Mouse (Mus musculus): ENCODE results near the gene Sugp1.

Sugp1 gene

DNA sequence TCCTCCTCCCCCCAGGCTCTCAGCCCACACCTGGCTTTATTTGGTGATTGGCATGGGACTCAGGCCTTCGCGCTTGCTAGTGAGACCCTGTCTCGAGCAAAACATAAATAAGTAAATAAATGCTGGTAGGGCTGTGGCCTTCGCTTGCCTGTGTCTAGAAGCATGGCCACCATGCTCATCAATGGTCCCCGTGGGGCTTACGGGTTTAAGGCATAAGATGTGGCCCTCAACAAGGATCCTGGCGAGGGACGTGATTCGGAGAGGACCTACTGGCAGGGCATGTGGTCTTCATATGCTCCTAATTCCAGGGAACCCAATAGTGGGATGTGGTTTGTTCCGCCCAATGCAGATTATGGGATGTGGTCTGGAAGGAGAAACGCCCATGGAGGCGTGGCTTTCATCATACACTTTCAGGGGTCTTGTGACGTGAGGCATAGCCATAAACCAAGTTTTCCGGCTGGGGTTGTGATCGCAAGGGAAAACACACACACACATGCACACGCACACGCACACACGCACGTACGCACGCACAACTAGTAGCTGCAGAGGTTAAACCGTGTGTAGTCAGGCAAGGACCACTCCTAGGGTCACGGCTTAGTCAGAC is 68.7 kb downstream of the Sugp1 start:
- no peak for DNase-seq (ENCODE audit: low spot score)

DNA sequence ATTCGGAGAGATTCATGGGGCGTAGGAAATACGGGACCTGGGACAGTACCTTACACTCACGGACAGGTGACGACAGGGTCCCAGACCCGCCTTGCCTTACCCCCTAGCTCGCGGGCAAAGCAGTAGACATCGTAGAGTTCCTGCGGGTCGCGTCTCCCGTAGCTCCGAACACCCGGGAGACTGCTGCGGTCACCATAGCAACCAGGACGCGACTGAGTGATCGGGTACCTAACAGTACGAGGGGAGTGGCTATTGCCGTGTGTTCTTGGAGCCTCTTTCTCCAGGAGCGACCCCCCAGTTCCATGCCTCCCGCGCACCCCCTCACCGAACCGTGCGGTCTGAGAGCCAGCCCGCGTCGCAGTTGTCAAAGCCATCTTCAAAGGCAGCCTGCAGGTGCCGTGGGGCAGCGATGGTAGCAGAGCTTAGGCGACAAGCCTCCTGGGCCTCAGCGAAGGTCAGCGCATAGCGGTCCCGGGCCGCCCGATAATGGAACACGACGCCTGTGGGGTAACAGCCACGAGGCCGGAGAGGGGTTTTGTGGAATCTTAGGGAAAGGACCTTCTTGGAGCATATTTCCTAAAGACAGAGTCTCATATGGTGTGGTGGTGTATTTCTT is 69.9 kb downstream of the Sugp1 start:
- no peak for DNase-seq (ENCODE audit: low spot score)

DNA sequence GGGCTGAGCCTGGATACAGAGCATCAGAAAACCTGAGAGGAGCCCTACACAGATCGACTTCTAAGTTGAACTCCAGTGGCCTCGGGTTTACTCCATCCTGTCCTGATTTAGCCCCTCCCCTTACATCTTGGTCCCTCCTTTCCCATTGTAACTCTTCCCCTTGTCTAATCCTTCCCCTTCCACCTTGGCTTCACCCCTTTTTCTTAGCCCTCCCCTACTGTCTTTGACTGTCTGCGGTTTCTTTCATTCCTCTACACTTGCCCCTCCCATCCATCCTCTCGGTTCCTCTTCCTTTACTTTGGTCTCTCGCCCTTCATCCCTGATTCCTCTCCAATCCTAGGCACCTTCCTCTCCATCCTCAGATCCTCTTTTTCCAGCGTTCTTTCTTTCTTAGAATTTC is 71.9 kb downstream of the Sugp1 start:
- DNase-seq (ENCODE audit: low spot score): no peak

DNA sequence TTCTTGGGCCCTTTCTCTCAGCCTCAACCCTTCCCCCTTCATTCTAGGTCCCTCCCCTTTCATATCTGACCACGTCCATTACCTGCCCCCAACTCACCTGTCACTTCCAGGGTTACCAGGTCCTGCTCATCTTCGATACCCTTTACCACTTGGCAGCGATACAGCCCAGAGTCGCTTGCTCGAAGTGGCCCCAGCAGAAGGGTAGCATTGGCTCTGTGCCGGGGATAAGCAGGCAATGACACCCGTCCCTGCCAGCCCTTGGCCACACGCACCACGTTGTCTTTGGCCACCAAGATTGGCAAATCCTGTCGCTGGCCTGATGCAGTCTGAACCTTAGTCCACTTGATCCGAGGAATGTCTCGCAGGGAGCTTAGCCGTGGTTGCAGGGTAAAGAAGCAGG is 72.3 kb downstream of the Sugp1 start:
- no peak for DNase-seq (ENCODE audit: low spot score)

DNA sequence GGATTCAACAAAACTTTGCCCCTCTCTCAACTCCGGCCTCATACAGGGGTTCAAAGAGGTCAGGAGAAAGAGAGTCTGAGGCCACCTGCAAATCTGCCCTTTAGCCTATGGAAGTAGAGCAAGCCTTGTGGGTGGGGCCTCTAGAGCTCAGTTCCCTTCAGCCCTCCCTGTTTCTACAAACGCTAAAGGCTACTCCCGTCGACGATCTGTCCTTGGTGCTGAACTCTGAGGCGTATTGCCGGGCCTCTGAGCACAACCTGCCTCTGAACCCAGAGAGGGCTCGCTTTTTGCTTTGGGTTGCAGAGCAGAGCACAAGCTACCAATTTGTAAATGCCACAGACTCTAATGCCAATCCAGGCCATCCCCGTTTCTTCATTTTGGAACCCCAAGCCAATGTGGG is 75.0 kb downstream of the Sugp1 start:
- DNase-seq (ENCODE audit: low spot score): peak; percentile 26

DNA sequence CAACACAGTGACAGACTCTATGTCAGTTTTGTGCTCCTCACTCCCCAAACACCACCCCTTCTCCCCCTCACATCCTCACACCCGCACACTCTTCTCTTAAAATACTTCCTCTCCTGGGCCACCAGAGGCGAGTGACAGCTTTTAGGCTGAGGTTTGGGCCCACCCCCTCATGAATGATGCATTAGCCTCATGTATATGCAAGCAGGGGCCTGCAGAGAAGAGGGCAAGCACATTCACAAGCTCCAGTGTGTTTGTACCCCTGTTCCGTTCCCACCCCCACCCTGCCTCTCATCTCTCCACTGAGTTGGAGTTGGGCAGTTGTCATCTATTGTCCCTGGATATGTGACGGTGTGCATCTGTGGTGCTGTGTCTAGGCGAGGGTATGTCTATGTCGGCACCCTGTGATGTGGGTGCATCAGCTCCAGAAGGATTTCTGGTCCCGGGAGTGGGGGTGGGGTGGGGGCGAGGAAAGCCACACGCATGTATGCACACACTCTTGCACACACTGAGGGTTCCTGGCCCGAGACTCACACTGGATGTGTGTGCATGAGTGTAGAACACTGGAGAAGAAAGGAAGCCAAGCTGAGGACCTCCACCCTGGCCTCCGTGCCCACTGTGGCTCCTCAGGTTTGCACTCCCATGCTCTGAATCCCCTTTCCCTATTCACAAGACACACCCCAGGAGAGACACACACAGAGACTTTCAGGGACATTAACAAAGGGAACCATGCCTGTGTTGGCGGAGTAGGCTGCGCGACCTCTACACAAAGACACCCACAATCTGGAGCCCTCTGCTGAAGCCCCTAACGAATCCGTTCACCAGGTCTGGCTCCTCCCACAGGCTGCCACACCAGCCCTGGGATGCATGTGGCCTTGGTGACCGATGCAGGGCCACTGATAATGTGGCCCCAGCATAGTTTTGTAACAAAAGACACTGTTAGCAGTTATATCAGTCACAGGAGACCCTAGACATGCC is 76.4 kb downstream of the Sugp1 start:
- no peak for DNase-seq (ENCODE audit: low spot score)

DNA sequence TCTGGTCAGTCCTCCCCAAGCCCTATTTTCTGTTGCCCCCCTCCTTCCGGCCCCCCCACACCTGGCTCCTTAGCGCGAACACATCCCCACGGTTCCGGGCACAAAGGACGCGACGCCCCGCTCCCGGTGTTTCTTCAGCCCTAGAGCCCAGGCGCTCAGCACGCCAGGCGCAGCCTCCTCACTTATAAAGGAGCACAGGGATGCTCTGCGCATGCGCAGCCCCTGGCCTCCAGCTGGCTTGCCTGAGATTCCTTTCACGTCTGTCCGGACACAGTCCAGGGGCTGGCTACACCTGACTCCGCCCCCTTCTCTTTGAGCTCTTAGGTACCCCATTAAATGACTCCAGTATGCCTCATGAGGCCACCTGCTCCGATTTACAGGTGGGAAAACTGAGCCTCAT is 78.1 kb downstream of the Sugp1 start, which contains the start of gene Ncan:
TSS of gene Ncan (minus strand) at position 207 of the 400 bp plus-strand sequence.
- peak; percentile 19 for DNase-seq (ENCODE audit: low spot score)

Data from ovary, postnatal 14 days (tissue).